Mouse (Mus musculus) myocyte (in vitro differentiated cells): ENCODE data around the gene Cp. TPM values are rescaled to one million over a fixed set of nuclear protein-coding genes. Genes with fewer than 3 reads are reported as not detected.
"Not testable (repeated sequence)": the region's sequence is repeated elsewhere in the genome, so short reads cannot be mapped to it uniquely, and the experiment has no call there.

ENCODE experiments used
- H3K27me3 ChIP-seq: one replicate; pipeline ENCODE4 v1.6.1; 2011; ENCODE audit not compliant: control insufficient read depth, insufficient read depth, insufficient read length
- H3K36me3 ChIP-seq: one replicate; pipeline ENCODE4 v1.6.1; 2011; ENCODE audit not compliant: control insufficient read depth, insufficient read depth
- H3K4me2 ChIP-seq: one replicate; pipeline ENCODE4 v1.6.1; 2011; ENCODE audit warnings: low read depth, control low read depth
- H3K4me3 ChIP-seq: one replicate; pipeline ENCODE4 v1.5.1; 2011; ENCODE audit warnings: mild to moderate bottlenecking, control low read depth, moderate library complexity
- H3K79me2 ChIP-seq: one replicate; pipeline ENCODE4 v1.6.1; 2011; ENCODE audit not compliant: control insufficient read depth, insufficient read depth
- H3ac ChIP-seq: one replicate; pipeline ENCODE4 v1.6.1; 2011; ENCODE audit not compliant: control insufficient read depth, insufficient read length
- CEBPB ChIP-seq: IDR thresholded peaks from 2 replicates; pipeline ENCODE4 v1.6.1; 2011; ENCODE audit warnings: mild to moderate bottlenecking, moderate library complexity; ENCODE audit not compliant: poor library complexity, insufficient read depth, severe bottlenecking
- E2F4 ChIP-seq: IDR thresholded peaks from one replicate; pipeline ENCODE4 v1.6.1; 2011; ENCODE audit warnings: mild to moderate bottlenecking, control low read depth, moderate library complexity; ENCODE audit not compliant: insufficient read depth
- MAX ChIP-seq: IDR thresholded peaks from one replicate; pipeline ENCODE4 v1.6.1; 2011; ENCODE audit warnings: low read depth, mild to moderate bottlenecking, control low read depth
- MYOD1 ChIP-seq, 3 experiments: IDR thresholded peaks; one replicate each; pipeline ENCODE4 v1.6.1; 2011; ENCODE audit warnings: control low read depth in 2 of 3, low read depth in 2 of 3, mild to moderate bottlenecking in 2 of 3, moderate library complexity in 1 of 3; ENCODE audit not compliant: insufficient read length in 2 of 3, control insufficient read depth in 1 of 3
- MYOG ChIP-seq, 3 experiments: IDR thresholded peaks; one replicate each; pipeline ENCODE4 v1.6.1; 2011; ENCODE audit warnings: control low read depth in 2 of 3, low read depth in 2 of 3, mild to moderate bottlenecking in 2 of 3; ENCODE audit not compliant: insufficient read length in 2 of 3, control insufficient read depth in 1 of 3, insufficient read depth in 1 of 3
- POLR2A ChIP-seq: IDR thresholded peaks from one replicate; pipeline ENCODE4 v1.6.1; 2011; ENCODE audit warnings: low read depth, mild to moderate bottlenecking, control low read depth, moderate library complexity; ENCODE audit not compliant: insufficient read length
- POLR2AphosphoS2 ChIP-seq: IDR thresholded peaks from one replicate; pipeline ENCODE4 v1.6.1; 2011; ENCODE audit warnings: low read depth, control low read depth; ENCODE audit not compliant: insufficient read length
- REST ChIP-seq: IDR thresholded peaks from one replicate; pipeline ENCODE4 v1.6.1; 2011; ENCODE audit warnings: mild to moderate bottlenecking, control low read depth, moderate library complexity; ENCODE audit not compliant: insufficient read depth, insufficient read length
- SRF ChIP-seq: IDR thresholded peaks from one replicate; pipeline ENCODE4 v1.6.1; 2011; ENCODE audit warnings: low read depth; ENCODE audit not compliant: control insufficient read depth, insufficient read length
- TCF12 ChIP-seq: IDR thresholded peaks from one replicate; pipeline ENCODE4 v1.6.1; 2011; ENCODE audit warnings: mild to moderate bottlenecking, control low read depth; ENCODE audit not compliant: poor library complexity, insufficient read depth, severe bottlenecking
- TCF3 ChIP-seq: IDR thresholded peaks from one replicate; pipeline ENCODE4 v1.6.1; 2011; ENCODE audit warnings: low read depth, control low read depth; ENCODE audit not compliant: insufficient read length
- USF1 ChIP-seq: IDR thresholded peaks from one replicate; pipeline ENCODE4 v1.6.1; 2011; ENCODE audit warnings: low read depth, mild to moderate bottlenecking, control low read depth, moderate library complexity
- polyA plus RNA-seq: library from polyadenylated mRNA; unstranded; fragments of >200 nt; fragmentation: generic; extraction: Trizol; gene quantifications from one replicate; pipeline ENCODE4 v1.2.1, GENCODE M21; 2012; ENCODE audit warnings: missing spikeins

Cp gene
- polyA plus RNA-seq, 1 experiment = 3.7 TPM

DNA sequence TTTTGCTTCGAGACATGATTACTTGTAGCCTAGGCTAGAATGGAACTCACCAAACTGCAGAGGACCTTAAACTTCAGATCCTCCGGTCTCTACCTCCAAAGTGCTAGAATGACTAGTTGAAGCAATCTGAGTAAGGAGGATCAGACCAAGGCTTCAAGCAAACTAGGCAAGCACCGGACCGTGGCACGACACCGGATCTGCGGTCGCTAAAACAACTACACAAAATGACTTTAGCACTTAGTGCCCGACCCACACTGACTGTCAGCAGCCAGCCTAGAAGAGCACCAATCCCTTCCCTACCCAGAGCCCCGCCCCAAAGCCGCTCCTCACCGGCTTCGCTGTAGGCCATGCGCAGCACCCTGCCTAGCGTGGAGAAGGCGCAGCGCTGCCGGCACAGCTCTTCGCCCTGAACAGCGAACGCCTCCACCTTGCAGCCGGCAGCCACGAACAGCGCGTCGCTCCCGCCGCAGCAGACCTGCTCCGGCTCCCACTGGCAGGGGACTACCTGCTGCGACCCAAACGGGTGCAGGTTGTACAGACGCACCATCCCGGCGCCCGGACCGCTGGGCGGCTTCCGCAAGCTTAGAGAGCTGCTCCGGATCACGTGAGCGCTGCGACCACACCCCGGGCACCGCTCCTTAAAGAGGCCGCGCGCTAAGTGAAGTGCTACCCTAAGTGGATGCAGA is 78.0 kb downstream of the Cp start, which contains the start of gene Hps3:
Hps3 (minus strand) TSS at position 597 of the 686 bp plus-strand sequence.
- no peaks in the 10 kb centered on the region for H3K36me3 ChIP-seq
- H3K4me3 ChIP-seq = peak within 1 kb of the TSS; percentile 40
- peak within 1 kb of the TSS; percentile 96 for H3K4me2 ChIP-seq
- H3ac ChIP-seq = peak within 1 kb of the TSS; percentile 41
- H3K27me3 ChIP-seq = no peaks in the 10 kb centered on the region
- H3K79me2 ChIP-seq = peaks cover 4% of the 10 kb centered on the region
- TF ChIP-seq E2F4 (no peak), TCF12 (no peak), POLR2AphosphoS2 (peak; percentile 87), MAX (no peak), REST (no peak), POLR2A (peak; percentile 83), SRF (peak; percentile 33), MYOD1 (IDR thresholded peaks at IDR 0.05; ENCODE audit: control insufficient read depth in 1 of 3, insufficient read length in 2 of 3, low read depth in 2 of 3) (no peak), MYOG (IDR thresholded peaks at IDR 0.05; ENCODE audit: control insufficient read depth in 1 of 3, insufficient read depth in 1 of 3, insufficient read length in 2 of 3, low read depth in 2 of 3) (peak in 1 of 3 experiments; percentile 45), TCF3 (no peak), USF1 (peak; percentile 96), CEBPB (no peak)

DNA sequence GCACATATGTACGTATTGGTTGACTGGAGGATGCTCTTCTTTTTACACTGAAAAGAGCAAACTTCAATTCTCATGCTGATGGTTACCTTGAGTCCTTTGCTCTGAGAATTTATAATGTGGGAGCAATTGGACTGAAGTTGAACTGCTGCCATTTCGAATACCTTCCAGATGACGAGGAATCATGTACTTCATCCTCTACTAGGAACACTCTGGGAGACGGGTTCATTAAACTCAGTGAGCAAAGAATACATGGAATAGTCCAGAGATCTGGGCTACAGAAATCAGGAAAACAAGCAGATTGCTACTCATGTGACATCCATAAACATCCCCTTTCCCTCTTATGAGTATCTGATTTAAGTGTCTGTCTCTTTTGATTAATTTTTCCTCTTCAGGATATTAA is 79.2 kb downstream of the Cp start:
- H3K4me2 ChIP-seq = no peak overlapping the region
- no peak overlapping the region for H3K4me3 ChIP-seq
- TF ChIP-seq POLR2AphosphoS2 (no peak), REST (no peak), SRF (no peak), E2F4 (no peak), MAX (no peak), USF1 (no peak), TCF3 (no peak), POLR2A (no peak), MYOG (IDR thresholded peaks at IDR 0.05; ENCODE audit: control insufficient read depth in 1 of 3, insufficient read depth in 1 of 3, insufficient read length in 2 of 3, low read depth in 2 of 3) (no peak), TCF12 (no peak), MYOD1 (IDR thresholded peaks at IDR 0.05; ENCODE audit: control insufficient read depth in 1 of 3, insufficient read length in 2 of 3, low read depth in 2 of 3) (no peak), CEBPB (no peak)
- no peaks in the 10 kb centered on the region for H3K36me3 ChIP-seq
- H3ac ChIP-seq = no peak overlapping the region
- peaks cover 4% of the 10 kb centered on the region for H3K79me2 ChIP-seq
- H3K27me3 ChIP-seq = no peaks in the 10 kb centered on the region

DNA sequence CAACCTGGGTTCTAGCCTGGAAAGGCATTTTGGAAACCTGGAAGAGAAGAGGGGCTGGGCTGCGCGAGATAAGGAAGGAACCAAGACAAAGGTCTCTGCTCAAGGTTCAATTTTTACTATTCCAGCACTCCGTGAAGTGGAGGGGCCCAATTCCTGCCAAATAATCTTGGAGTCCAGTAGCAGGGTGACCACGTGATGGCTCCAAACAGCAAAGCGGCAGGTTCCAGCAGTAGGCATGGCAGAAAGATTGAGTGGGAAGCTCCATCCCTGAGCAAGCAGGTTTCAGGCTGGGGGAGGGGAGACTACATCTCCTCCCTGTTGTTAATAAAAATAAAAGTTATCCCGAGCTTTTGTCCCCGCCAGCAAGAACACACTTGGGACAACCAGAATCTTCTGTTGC is 84.6 kb downstream of the Cp start:
- not testable (repeated sequence) for H3K79me2 ChIP-seq, H3K36me3 ChIP-seq, H3K4me2 ChIP-seq, H3K4me3 ChIP-seq, H3K27me3 ChIP-seq, H3ac ChIP-seq

DNA sequence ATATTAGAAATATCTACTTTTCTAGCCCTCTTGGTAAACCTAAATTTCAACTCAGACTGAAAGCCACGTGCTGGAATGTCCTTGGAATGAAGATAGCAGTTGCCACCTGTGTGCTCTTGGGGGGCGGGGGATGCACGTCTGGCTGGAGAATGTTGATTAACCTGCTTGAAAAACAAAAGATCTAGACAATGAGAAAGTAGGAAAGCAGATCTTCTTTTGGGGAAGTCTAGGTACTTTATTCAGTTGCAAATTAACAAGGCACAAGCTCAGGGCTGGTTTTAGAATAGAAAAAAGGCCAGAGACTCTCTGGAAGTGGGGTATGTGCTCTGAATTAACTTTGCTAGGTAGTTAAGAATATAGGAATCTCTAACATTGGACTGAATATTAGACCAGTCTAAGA is 87.9 kb downstream of the Cp start:
- not testable (repeated sequence) for H3K27me3 ChIP-seq, H3K4me3 ChIP-seq, H3ac ChIP-seq, H3K4me2 ChIP-seq, H3K79me2 ChIP-seq, H3K36me3 ChIP-seq

DNA sequence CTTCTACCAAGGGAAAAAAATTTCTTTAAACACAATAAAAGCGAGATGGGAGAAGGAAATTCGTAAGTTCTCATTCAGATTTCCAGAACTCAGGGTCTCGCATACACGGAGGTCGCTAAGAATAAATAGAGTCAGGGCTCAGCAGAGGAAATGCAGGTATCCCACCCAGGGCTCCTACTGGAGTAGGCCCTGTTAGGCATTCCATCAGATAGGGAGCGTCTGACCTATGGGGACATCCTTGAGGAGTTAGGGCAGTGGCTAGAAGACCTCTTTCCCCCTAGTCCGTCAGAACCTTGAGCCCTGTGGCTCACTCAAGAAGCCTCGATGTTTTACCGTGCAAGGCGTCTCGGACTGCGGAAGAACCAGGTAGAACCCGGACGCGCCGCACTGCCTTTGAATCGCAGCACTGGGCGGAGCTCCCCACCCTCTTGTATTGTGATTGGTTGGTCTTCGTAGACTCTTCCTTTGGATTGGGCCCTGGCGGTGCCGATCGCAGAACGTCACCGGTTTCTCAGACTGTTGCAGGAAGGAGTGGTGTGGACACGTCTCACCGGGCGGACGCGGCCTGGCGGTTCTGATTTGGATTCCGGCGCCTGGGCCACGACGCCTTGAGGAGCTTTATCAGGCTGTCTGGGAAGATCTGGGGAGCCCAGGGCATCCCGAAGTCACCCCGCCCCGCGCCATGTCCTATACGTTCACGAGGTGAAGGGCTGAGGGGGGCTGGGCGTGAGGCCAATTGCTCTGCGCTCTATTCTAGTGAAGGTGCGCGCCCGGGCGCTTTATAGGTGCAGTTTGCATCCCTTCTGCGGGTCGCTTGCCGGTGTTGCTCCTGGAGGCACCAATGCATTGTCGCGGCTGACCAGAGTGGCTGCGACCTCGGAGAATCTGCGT is 100.7 kb downstream of the Cp start, which contains the start of gene Hltf:
Hltf (plus strand) TSS at position 506 of the 891 bp plus-strand sequence.
- Histone ChIP-seq H3K79me2 (peaks cover 4% of the 10 kb centered on the region), H3K4me2 (peak within 1 kb of the TSS; percentile 95), H3K36me3 (no peaks in the 10 kb centered on the region), H3K27me3 (no peaks in the 10 kb centered on the region), H3K4me3 (peak within 1 kb of the TSS; percentile 81), H3ac (no peak within 1 kb of the TSS)
- TF ChIP-seq POLR2A (peak; percentile 67), POLR2AphosphoS2 (peak; percentile 29), E2F4 (peak; percentile 86), MAX (no peak)
